In the genomic region with DNA sequence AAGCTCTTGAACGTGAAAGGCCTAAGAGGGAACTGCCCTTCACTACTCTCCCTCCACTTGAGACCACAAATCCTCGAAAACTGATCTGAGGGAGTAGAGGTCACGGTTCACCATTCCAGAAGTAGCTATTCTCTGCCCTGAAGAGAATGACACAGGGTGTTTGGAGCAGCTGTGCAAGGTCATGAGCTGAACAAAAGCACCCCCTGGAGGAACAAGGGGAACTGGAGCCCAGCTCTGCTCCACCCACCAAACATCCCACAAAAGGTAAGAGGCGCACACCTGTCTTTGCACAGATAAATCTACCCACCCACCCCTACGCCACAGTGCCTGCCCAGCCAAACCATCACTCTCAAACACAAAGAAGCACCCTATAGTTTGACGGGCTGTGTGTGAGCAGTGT, we compare ENCODE assay signal across 12 mouse cellular contexts.
DNase-seq lines count a peak whose midpoint lies in the region; ATAC-seq and TF ChIP-seq lines count a peak whose summit lies in the region.
"Had no signal": no experiment of that assay in that cellular context is flagged by ENCODE, and none has a peak within 500 bp of the region (broad histone marks: within the 10 kb centered on the region; RNA-seq: fewer than 3 reads in every experiment).

No protein-coding gene starts in this region.

- H3K4me2 ChIP-seq in lung, embryonic 14.5 days: no peak overlapping the region

- H3K27ac ChIP-seq in lung, embryonic 14.5 days (ENCODE audit: low read depth): no peak overlapping the region
- H3K27ac ChIP-seq: heart, embryonic 10.5 days; midbrain, embryonic 10.5 days had no signal

- no peaks in the 10 kb centered on the region for H3K9me3 ChIP-seq in lung, embryonic 14.5 days (ENCODE audit: low read depth, low read length)
- H3K9me3 ChIP-seq: heart, embryonic 10.5 days; midbrain, embryonic 10.5 days had no signal

- WGBS in lung, embryonic 14.5 days: 56% methylated on average over 6 of the region's 6 CpGs

- no peak overlapping the region for H3K4me3 ChIP-seq in lung, embryonic 14.5 days (ENCODE audit: low read depth, low read length)
- H3K4me3 ChIP-seq: heart, embryonic 10.5 days; midbrain, embryonic 10.5 days had no signal

- no peaks in the 10 kb centered on the region for H3K36me3 ChIP-seq in lung, embryonic 14.5 days (ENCODE audit: insufficient read depth)
- H3K36me3 ChIP-seq: heart, embryonic 10.5 days; midbrain, embryonic 10.5 days had no signal

- H3K9ac ChIP-seq in lung, embryonic 14.5 days: no peak overlapping the region
- H3K9ac ChIP-seq: forebrain, postnatal 0 days had no signal

- H3K27me3 ChIP-seq in lung, embryonic 14.5 days (ENCODE audit: insufficient read depth, low read length): no peaks in the 10 kb centered on the region

- intact Hi-C loops in heart, postnatal 36 days (cut with DNase I): no loop called here

- no peak for ATAC-seq in lung, embryonic 14.5 days (ENCODE audit: insufficient read depth)
- ATAC-seq in activated CD4-positive, CD25-positive, alpha-beta regulatory T cell, adult 4 months: no peak
- ATAC-seq: forebrain, postnatal 0 days had no signal

- no peaks in the 10 kb centered on the region for H3K4me1 ChIP-seq in lung, embryonic 14.5 days (ENCODE audit: insufficient read depth)
- H3K4me1 ChIP-seq: heart, embryonic 10.5 days had no signal

- DNase-seq in heart, adult 11 months: peak; percentile 28
- no peak for DNase-seq in heart, postnatal 36 days
- no peak for DNase-seq in lung, embryonic 14.5 days
- DNase-seq in lung, postnatal 4 days: no peak
- peak; percentile 23 for DNase-seq in adrenal gland, postnatal 14 days
- DNase-seq in cerebellum, postnatal 14 days: peak; percentile 13 to 26
- DNase-seq: forebrain, postnatal 0 days; gastrocnemius, postnatal 14 days; thymus, postnatal 14 days had no signal

- TF ChIP-seq CTCF in lung, embryonic 14.5 days (IDR thresholded peaks at IDR 0.05; ENCODE audit: low read depth): peak; percentile 4; the same call in 1 of the 2 replicates

Comparison
In these comparisons a context has a peak if more than half of its experiments do, and no peak if none do; other contexts are left out.
1. DNase-seq: peak in heart, adult 11 months (single experiment), adrenal gland, postnatal 14 days (single experiment) and cerebellum, postnatal 14 days (2 of 2); none in heart, postnatal 36 days (0 of 2), lung, embryonic 14.5 days (single experiment) and lung, postnatal 4 days (0 of 2).